Comparison of ENCODE assay signal across 9 mouse cellular contexts in the genomic region with DNA sequence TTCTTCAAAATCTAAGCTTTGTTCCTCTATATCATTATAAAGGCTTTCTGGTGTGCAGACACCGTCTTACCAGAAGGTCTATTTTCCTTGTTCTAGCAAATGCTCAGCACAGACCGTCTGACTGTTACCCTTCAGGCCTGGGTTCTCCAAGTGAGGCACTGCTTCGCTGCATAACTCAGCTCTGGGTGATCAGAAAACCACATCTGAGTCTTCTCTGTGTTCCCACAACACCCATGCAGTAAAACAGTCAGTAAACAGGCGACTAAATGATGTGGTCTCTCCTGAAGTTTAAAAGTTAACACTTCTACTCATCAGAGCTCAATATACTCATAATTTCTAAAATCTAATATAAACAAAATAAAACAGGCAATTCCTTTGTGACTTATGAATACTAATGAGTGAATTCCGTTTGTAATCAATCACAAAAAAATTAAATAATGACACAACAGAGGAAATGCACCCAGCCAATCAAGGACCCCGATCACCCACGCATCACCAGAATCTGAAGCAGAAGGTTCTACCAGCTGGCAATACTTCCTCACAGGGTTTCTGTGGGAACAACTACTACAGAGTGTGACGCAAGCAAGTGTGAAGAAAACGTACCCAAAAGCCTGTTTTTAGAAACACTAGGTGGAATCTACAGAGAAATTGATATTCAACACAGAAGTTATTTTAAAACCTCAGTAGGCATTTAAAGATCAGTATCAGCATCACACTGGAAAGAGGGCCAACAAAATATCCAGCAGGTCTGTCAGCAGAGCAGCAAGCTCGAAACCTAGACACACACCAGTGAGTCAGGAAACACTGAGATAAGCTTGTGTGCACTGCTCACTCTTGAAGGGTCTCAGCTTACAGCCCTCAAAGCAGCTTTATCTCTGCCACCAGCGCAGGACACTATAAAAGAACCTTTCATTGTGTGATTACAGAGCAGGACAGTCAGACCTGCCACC. TPM values are rescaled to one million over a fixed set of nuclear protein-coding genes. Genes with fewer than 3 reads are reported as not detected.
DNase-seq lines count a peak whose midpoint lies in the region; ATAC-seq and TF ChIP-seq lines count a peak whose summit lies in the region.
"Had no signal": no experiment of that assay in that cellular context is flagged by ENCODE, and none has a peak within 500 bp of the region (broad histone marks: within the 10 kb centered on the region; RNA-seq: fewer than 3 reads in every experiment).

No protein-coding gene starts in this region.

- H3K36me3 ChIP-seq in heart, embryonic 10.5 days: peaks cover 26% of the 10 kb centered on the region
- peaks cover 71% of the 10 kb centered on the region for H3K36me3 ChIP-seq in G1E (replicated peaks)
- peaks cover 18% of the 10 kb centered on the region for H3K36me3 ChIP-seq in heart, embryonic 15.5 days
- peaks cover 14% of the 10 kb centered on the region for H3K36me3 ChIP-seq in stomach, embryonic 14.5 days (ENCODE audit: control insufficient read depth, insufficient read depth, low read length)

- H3K27me3 ChIP-seq in heart, embryonic 10.5 days (ENCODE audit: insufficient read depth, poor library complexity, severe bottlenecking): no peaks in the 10 kb centered on the region
- no peaks in the 10 kb centered on the region for H3K27me3 ChIP-seq in G1E (ENCODE audit: insufficient read depth, low read length)
- H3K27me3 ChIP-seq in heart, embryonic 15.5 days: no peaks in the 10 kb centered on the region
- no peaks in the 10 kb centered on the region for H3K27me3 ChIP-seq in stomach, embryonic 14.5 days (ENCODE audit: control insufficient read depth, insufficient read depth, low read length)
- H3K27me3 ChIP-seq: hindbrain, embryonic 15.5 days had no signal

- peak overlapping the region; percentile 14 for H3K4me2 ChIP-seq in heart, embryonic 15.5 days
- H3K4me2 ChIP-seq in stomach, embryonic 14.5 days (replicated peaks; ENCODE audit: low read depth, low read length): no peak overlapping the region
- H3K4me2 ChIP-seq: hindbrain, embryonic 15.5 days had no signal

- H3K27ac ChIP-seq in heart, embryonic 10.5 days: peak overlapping the region; percentile 81
- peak overlapping the region; percentile 71 for H3K27ac ChIP-seq in heart, embryonic 15.5 days
- H3K27ac ChIP-seq in stomach, embryonic 14.5 days (ENCODE audit: low read length): peak overlapping the region; percentile 62
- H3K27ac ChIP-seq: hindbrain, embryonic 15.5 days had no signal

- H3K4me3 ChIP-seq in heart, embryonic 10.5 days: 0 out of 2 replicates have a peak overlapping the region, but pooled peaks have one; percentile 8
- no peak overlapping the region for H3K4me3 ChIP-seq in G1E (ENCODE audit: low read depth, low read length)
- H3K4me3 ChIP-seq in heart, embryonic 15.5 days: no peak overlapping the region
- no peak overlapping the region for H3K4me3 ChIP-seq in stomach, embryonic 14.5 days (ENCODE audit: low read depth, low read length)
- H3K4me3 ChIP-seq: hindbrain, embryonic 15.5 days had no signal

- DNase-seq in heart, embryonic 10.5 days (ENCODE audit: low spot score): peak; percentile 85
- DNase-seq in heart, adult 8-10 months (ENCODE audit: low spot score): no peak
- DNase-seq in G1E (ENCODE audit: low spot score) (peak; percentile 16), liver (peak; percentile 10), MN1 (ENCODE audit: low spot score) (no peak)
- DNase-seq in kidney, postnatal 25 days: no peak

- no peak for TF ChIP-seq CTCF in G1E (IDR thresholded peaks at IDR 0.05; ENCODE audit: low read depth, low read length)

- peaks cover 18% of the 10 kb centered on the region for H3K4me1 ChIP-seq in heart, embryonic 10.5 days
- peaks cover 19% of the 10 kb centered on the region for H3K4me1 ChIP-seq in G1E (ENCODE audit: insufficient read depth, low read depth, low read length)
- peaks cover 14% of the 10 kb centered on the region for H3K4me1 ChIP-seq in heart, embryonic 15.5 days (replicated peaks)
- H3K4me1 ChIP-seq in stomach, embryonic 14.5 days (ENCODE audit: control insufficient read depth, insufficient read depth, low read length): peaks cover 10% of the 10 kb centered on the region
- H3K4me1 ChIP-seq: hindbrain, embryonic 15.5 days had no signal

- no peaks in the 10 kb centered on the region for H3K9me3 ChIP-seq in heart, embryonic 10.5 days
- no peaks in the 10 kb centered on the region for H3K9me3 ChIP-seq in G1E (replicated peaks)
- no peaks in the 10 kb centered on the region for H3K9me3 ChIP-seq in heart, embryonic 15.5 days (replicated peaks)
- H3K9me3 ChIP-seq in stomach, embryonic 14.5 days (ENCODE audit: control insufficient read depth, low read depth, low read length): no peaks in the 10 kb centered on the region
- H3K9me3 ChIP-seq: hindbrain, embryonic 15.5 days had no signal

- 44% methylated on average over 11 of the region's 11 CpGs for WGBS in heart, embryonic 10.5 days
- WGBS in heart, embryonic 15.5 days: 40% methylated on average over 11 of the region's 11 CpGs
- 55% methylated on average over 11 of the region's 11 CpGs for WGBS in stomach, embryonic 14.5 days

- ATAC-seq in G1E (ENCODE audit: extremely low read depth, insufficient number of reproducible peaks, low FRiP score, poor library complexity, severe bottlenecking): peak; percentile 93
- peak; percentile 55; the same call in 1 of the 2 replicates for ATAC-seq in heart, embryonic 15.5 days (replicated peaks; ENCODE audit: insufficient number of reproducible peaks, insufficient read depth, low FRiP score, low read depth)
- ATAC-seq in stomach, embryonic 14.5 days (ENCODE audit: insufficient number of reproducible peaks, insufficient read depth, low FRiP score, low read depth): peak; percentile 61

- H3K9ac ChIP-seq in heart, embryonic 15.5 days: peak overlapping the region; percentile 9; the same call in 1 of the 2 replicates
- H3K9ac ChIP-seq in stomach, embryonic 14.5 days (replicated peaks; ENCODE audit: low read depth, low read length): no peak overlapping the region
- H3K9ac ChIP-seq: hindbrain, embryonic 15.5 days had no signal

RNA-seq across cellular contexts. Expression of gene Thada, which starts 46.4 kb away (rescaled TPM):
- 8.2 and 9.2 TPM in 2 replicates for polyA plus RNA-seq in heart, embryonic 10.5 days (2016; fragmentation: Nextera tagmentation; extraction: Ambion mirVana)
- total RNA-seq in heart, adult 8-10 months (2022): 1 to 10 TPM; 8.1 to 8.9 (median 8.6) TPM
- total RNA-seq in G1E (2014; fragmentation: Nextera tagmentation) (47.7 and 55.2 TPM in 2 replicates), G1E (2017) (28.1 and 28.9 TPM in 2 replicates)
- polyA plus RNA-seq in G1E (2012): 2.2 and 2.8 TPM in 2 replicates
- 4.1 and 5.5 TPM in 2 replicates for polyA plus RNA-seq in heart, embryonic 15.5 days (2015; fragmentation: Nextera tagmentation; extraction: Ambion mirVana)
- 14.6 and 15.9 TPM in 2 replicates for polyA plus RNA-seq in stomach, embryonic 14.5 days (2014; fragmentation: Nextera tagmentation; extraction: Ambion mirVana)

Comparison
In these comparisons a context has a peak if more than half of its experiments do, and no peak if none do; other contexts are left out.
1. DNase-seq: peak in heart, embryonic 10.5 days (single experiment), G1E (single experiment) and liver (single experiment); none in heart, adult 8-10 months (single experiment), kidney, postnatal 25 days (0 of 2) and MN1 (single experiment).
2. Peak in every context shown above with its lines, with median percentiles within 50 percentile points of each other: H3K27ac ChIP-seq and ATAC-seq.